Mouse (Mus musculus) urinary bladder, postnatal 4 days (tissue): ENCODE measurements at regions not wholly inside any gene's neighbourhood (a gene's known extent, or its start where the extent isn't known, plus 50 kb on each side); places are given as distances from the start of the nearest gene placed in this dataset.

Source experiments
- DNase-seq, 2 experiments: peaks; one replicate each; pipeline ENCODE4 v3.0.0; 2021 to 2022; ENCODE audit warnings: low spot score in 2 of 2

- DNase-seq: no peak
These were observed 155.0 kb downstream of the Sp3 start for GRCm38 (mm10) chr2:72825251-72825650.

GRCm38 (mm10) chr2:72829139-72829538, 151.1 kb downstream of the Sp3 start:
- no peak for DNase-seq

DNA sequence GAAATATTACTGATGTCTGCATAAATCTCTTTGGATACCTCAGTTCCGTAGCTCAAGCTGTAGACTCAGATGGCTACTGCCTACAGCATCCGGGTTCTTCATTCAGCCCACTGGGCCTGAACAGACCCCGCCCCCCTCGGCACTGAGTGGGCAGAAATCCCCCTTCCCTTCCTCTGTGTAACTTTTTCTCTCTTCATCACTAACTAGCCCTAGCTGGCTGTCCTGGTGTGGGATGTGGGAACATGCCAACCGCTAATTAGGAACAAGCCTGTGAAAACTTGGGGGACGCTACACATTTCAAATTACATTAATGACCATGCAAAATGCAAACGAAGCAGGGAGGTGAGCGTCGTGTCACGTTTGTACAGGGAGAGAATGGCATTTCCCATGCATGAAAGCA, 147.5 kb downstream of the Sp3 start:
- no peak for DNase-seq

GRCm38 (mm10) chr2:72838085-72838727, 142.0 kb downstream of the Sp3 start:
- DNase-seq: no peak

- no peak for DNase-seq
These were observed 140.6 kb downstream of the Sp3 start for GRCm38 (mm10) chr2:72839673-72840072.

- DNase-seq: no peak
These were observed 138.9 kb downstream of the Sp3 start for GRCm38 (mm10) chr2:72841367-72841766.

- DNase-seq: no peak
These were observed 136.6 kb downstream of the Sp3 start for GRCm38 (mm10) chr2:72843610-72844009.

DNA sequence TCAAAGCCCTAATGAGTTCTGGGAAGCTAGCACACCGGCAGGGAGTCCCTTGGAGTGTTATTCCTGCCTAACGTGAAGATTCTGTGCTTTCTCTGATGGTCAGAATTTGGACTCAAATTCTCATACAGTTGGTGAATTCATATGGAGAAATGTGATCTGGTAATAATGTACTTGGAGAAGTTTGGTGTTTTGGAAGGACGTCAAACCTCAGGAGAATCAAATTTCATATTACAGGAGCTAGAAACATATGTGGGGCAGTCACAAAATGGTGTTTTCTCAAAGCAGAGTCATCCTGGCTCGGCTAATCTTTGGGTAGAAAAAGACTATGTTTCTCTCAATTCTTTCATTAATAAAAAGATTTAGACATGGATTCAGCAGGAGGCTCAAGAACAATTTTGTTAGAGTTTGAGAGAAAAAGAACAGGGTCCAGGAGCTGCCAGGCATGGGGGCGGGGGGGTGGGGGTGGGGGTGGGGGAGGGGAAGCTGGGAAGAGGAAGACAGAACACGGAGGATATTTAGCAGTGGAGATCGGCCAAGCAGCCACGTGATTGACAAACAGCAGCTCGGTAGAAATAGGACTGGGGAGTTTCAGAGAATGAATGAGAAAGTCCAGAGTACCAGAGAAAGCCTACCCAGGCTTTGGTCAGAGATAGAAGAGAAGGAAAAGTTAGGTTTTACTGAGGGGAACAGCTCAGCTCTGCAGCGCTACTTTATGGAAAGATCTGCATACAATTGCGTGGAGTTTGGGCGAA, 130.6 kb downstream of the Sp3 start:
- DNase-seq: no peak

- no peak for DNase-seq
These were observed 127.7 kb downstream of the Sp3 start for GRCm38 (mm10) chr2:72852509-72852908.

DNA sequence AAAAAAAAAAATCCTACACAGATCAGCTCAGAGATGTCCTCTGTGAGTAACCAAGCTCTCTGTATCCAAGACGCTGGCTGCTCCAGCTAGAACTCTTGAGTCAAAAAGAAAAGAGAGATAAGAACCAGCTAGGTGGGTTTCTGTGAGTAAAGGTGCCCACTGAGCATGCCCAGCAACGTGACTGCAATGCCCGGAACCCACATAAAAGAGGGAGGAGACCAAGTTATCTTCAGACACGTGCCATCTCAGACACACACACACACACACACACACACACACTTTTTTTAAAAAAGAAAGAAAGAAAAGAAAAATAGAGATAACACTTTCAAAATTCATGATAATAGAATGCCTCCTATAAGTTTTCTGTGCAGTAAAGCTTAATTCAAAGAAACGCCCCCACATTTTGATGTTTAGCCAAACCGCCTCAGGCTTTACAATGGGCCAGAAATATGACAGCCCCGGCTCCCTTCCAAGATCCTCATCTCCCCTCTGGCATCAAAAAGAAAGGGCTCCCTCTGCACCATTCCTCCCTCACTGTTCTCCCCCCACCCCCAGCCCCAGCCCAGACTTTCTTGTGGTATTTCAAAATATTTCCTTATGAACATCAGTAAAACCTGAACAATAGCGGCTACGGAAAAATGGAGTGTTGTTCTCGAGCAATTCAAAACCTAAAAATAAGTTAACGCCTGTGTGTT, 124.8 kb downstream of the Sp3 start:
- DNase-seq: peak in 1 of 2 experiments; percentile 15

- DNase-seq: no peak
These were observed 124.1 kb downstream of the Sp3 start for GRCm38 (mm10) chr2:72855971-72856755.

- DNase-seq: no peak
These were observed 122.9 kb downstream of the Sp3 start for GRCm38 (mm10) chr2:72857377-72857776.

GRCm38 (mm10) chr2:72865462-72866365, 114.5 kb downstream of the Sp3 start:
- DNase-seq: no peak

DNA sequence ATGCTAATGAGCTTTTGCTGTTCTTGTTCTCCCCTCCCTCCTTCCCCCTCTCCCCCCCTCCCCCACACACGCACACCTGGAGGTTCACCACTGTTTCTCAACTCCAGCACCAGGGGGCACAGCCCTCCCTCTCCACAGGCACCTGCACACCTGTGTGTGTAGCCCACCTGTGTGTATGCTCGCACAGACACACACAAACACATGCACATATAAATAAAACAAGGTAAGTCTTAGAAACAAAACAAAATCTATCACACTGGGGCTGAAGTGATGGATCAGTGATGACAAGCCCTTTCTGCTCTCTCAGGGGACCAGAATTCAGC, 113.9 kb downstream of the Sp3 start:
- no peak for DNase-seq

- no peak for DNase-seq
These were observed 112.1 kb downstream of the Sp3 start for GRCm38 (mm10) chr2:72868173-72868572.

DNA sequence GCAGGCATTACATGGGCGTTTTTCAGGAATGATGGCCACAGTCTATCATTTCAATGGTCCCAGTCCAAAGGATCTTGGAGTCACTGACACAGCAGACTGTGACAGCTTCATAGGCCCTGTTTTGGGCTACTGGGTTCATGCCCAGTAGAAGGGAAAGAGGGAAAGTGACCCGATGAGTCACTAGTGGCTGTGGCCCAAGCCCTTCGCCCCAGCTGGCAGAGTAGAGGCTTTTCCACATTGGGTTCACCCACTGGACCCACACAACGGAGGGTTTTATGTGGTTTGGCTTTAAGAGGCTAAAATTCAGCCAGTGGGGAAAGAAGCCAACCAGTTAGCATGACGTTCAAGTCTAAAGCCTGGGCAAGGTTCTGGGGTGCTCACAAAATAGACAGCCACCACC, 108.4 kb downstream of the Sp3 start:
- DNase-seq: no peak

GRCm38 (mm10) chr2:72873948-72874347, 106.3 kb downstream of the Sp3 start:
- DNase-seq: no peak

GRCm38 (mm10) chr2:72874533-72874932, 105.7 kb downstream of the Sp3 start:
- no peak for DNase-seq

DNA sequence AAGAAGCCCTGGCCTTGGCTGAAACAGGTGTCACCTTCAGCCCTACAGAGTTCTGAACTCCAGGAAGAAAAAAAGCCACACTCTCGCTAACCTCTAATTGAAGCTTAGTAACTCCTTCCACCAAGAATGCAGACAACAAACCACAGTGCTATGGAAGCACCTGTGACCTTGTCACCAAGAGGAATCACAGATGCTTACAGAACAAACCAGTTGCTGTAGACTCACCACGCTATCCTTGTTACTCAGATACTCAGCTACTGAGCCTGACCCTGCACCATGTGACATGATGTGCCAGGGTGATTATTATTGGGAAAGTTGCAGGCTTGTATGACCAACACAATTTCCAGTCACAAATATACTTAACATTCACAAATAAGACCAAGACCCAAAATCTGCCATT, 104.6 kb downstream of the Sp3 start:
- DNase-seq: no peak

- DNase-seq: no peak
These were observed 100.2 kb downstream of the Sp3 start for GRCm38 (mm10) chr2:72880016-72880415.

GRCm38 (mm10) chr2:72881554-72881953, 98.7 kb downstream of the Sp3 start:
- no peak for DNase-seq
